Mouse (Mus musculus): ENCODE data around the gene Fmc1. TPM values are rescaled to one million over a fixed set of nuclear protein-coding genes. Genes with fewer than 3 reads are reported as not detected.

Fmc1 gene
- polyA plus RNA-seq, 1 experiment from 2014 or later: 150 TPM

Small RNAs within 50 kb of the gene (microRNA-seq; reads per million reads assigned to microRNA genes)
- not detected for gene Mir7670

Other genes starting within 250 kb of the Fmc1 start
- gene Zc3hav1l, start 234.2 kb upstream of the Fmc1 start, polyA plus RNA-seq (2014; fragmentation: Nextera tagmentation; extraction: Ambion mirVana): 10.9 and 14.9 TPM in 2 replicates
- 2.1 and 3.4 TPM in 2 replicates for gene Zc3hav1, start 178.9 kb upstream of the Fmc1 start, polyA plus RNA-seq (2014; fragmentation: Nextera tagmentation; extraction: Ambion mirVana)
- gene Ttc26, start 152.0 kb upstream of the Fmc1 start, polyA plus RNA-seq (2014; fragmentation: Nextera tagmentation; extraction: Ambion mirVana): 5.1 and 10.9 TPM in 2 replicates
- 16.2 and 19.9 TPM in 2 replicates for gene Ubn2, start 99.6 kb upstream of the Fmc1 start, polyA plus RNA-seq (2014; fragmentation: Nextera tagmentation; extraction: Ambion mirVana)
- 61.1 and 74.2 TPM in 2 replicates for gene Luc7l2, start 17.8 kb downstream of the Fmc1 start, polyA plus RNA-seq (2014; fragmentation: Nextera tagmentation; extraction: Ambion mirVana)
- gene Klrg2, start 103.7 kb downstream of the Fmc1 start, polyA plus RNA-seq (2014; fragmentation: Nextera tagmentation; extraction: Ambion mirVana): 0.24 and 0.46 TPM in 2 replicates
- gene Clec2l, start 129.6 kb downstream of the Fmc1 start, polyA plus RNA-seq (2014; fragmentation: Nextera tagmentation; extraction: Ambion mirVana): 1.1 and 1.3 TPM in 2 replicates